Mouse (Mus musculus): Measurements from ENCODE around the gene Itpk1.
"Not testable (repeated sequence)": the region's sequence is repeated elsewhere in the genome, so short reads cannot be mapped to it uniquely, and the experiment has no call there.

Gene Itpk1

DNA sequence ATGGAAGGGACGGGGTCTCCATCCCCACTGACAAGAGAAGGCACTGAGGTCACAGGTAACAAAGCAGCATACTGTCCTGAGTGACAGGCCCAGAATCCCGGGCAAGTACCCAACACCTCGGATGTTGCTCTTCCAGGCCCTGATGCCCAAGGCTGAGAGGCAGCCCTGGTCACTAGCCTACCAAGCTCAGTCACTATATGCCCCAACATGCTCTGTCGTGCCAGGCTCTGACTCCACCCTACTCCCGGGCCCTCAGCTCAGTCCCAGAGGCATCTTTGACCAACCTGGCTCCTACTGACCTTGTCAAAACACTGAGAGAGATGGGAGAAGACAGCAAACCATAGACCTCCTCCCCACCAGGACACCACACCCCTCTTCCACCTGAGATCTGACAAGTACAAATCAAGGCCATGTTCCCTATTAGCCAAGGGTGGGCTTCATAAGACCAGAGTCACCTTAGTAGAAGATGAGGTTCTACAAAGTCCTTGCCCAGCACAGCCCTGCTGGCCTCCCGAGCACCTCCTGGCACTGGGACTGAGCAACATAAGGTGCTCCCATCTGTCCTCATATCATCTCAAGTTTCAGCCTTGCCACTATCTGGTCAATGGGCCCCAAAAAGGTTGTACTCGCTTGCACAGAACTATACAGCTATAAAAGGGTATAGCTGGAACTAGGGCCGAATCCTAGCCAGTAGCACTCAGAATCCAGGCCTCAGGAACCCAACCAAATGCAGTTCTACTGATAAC, 43.7 kb downstream of the Itpk1 start:
- DNase-seq (ENCODE audit: low spot score), result no peak

DNA sequence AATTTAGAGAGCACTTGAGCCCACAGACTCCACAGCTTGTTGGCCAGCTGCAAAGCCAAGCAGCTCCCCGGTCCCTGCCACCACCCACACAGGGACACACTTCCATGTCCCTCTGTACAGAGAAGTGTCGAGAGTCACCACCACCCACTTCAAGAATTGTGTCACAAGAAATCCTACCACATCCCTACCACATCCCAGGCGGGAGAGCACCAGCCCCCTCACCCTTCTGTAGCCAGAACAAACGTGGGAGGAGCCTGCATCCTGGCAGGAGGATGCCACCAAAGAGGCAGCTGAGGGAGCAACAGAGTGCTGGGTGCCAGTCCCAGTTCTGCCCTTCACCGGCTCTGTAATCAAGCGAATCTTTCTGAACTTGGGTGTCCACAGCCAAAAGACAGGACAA, 51.7 kb downstream of the Itpk1 start:
- DNase-seq (ENCODE audit: low spot score), result no peak

DNA sequence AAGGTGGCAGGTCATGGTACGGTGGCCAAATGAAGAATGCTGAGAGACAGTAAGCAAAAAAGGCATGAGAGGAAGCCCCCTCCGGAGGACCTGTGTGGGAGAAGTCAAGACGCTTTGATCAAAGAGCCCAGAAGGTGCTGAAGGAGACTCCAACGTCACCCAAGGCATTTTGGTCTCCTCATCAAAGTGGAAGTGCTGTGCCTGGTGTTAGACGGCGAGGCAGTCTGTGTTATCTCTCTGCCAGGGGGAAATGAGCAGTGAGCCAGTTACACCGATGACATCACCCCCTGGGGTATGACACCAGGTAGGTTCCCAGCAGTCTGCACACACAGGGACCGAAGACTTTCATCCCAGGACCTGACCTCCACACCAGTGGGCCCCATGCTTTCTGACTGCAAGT, 52.3 kb downstream of the Itpk1 start:
- no peak for DNase-seq (ENCODE audit: low spot score)

DNA sequence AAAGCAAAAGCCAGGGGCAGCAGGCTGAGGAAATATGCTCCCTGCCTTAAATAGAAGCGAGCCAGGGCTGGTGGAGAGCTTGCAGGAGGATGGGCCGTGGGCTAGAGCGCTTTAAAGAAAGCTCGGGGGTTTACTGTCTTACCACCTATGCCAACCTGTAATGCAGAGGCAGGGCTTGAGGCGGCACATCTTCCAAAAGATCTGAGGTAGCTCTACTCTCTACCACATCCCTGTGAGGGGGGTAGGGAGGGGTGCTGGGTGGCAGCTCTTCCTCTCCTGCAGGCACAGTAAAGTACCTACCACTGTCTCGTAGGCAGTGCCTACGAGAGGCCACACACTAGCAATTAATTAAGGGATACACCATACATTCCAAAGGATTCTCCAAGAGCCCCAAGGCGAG, 52.9 kb downstream of the Itpk1 start:
- no peak for DNase-seq (ENCODE audit: low spot score)

DNA sequence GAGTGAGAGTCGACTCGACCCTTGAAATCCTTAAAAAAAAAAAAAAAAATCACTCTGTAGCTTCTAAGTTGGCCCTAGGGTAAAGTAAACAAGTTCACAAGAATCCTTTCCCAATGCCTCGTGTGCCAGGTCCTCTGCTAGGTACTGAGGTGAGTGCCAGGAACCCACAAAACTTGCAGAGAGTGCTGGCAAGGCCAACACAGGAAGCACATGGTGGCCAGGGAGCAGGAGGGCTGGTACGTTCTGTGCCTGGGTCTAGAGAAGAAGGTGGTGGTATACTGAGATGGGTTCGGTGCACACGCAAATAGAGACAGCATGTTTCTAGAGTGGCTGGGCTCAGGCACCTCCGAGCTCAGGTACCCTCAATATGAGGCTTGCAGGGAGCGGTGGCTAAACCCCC, 53.3 kb downstream of the Itpk1 start:
- DNase-seq (ENCODE audit: low spot score), result no peak

DNA sequence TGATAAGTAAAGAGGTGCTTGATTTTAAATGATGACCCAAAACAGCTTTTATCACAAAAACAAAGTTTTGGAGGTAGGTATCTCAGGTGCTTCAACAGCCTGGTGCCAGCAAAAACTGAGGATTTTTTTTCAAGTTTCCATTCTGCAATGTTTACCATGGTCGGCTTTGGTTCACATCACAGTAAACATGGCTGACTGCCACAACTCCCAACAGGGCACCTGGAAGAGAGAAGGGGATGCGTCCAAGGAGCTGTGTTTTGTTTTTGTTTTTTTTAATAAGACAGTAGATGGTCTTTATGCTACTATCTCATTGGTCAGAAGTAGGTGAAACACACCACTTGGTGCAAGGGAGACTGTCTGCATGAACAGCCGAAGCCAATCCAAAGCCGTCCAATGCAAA, 54.1 kb downstream of the Itpk1 start:
- no peak for DNase-seq (ENCODE audit: low spot score)

DNA sequence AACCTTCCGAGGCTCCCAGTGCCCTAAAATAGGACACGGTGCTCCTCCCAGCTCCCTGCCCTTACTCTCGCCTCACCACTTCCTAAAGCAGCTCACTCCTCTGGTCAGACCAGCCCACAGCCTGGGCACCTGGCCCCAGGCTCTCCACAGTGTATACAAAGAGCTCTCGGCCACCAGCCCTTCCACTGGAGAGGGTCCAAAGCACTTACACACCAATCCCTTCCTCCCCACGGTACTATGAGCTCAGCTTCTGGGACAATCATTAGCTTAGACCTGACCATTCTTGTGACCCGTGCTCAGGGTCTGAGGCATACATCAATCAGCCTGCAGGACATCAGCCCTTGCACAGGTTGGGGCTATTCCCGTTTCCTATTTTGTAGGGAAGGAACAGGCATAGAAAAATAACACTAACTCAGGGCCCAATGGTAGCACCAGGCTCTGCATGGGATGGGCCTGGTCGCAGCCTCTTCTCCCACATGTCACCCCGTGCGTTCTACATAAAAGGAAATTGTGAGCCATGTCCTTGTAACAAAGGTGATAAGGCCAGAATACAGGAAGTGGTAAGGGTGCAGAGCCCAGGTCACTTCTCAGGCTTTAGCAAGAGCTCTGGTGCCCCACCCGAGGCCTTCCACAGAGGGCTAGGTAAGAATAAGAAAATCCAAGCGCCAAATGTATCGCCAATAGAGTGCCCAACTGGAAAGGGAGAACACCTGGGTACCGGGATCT, 56.7 kb downstream of the Itpk1 start:
- no peak for DNase-seq (ENCODE audit: low spot score)

DNA sequence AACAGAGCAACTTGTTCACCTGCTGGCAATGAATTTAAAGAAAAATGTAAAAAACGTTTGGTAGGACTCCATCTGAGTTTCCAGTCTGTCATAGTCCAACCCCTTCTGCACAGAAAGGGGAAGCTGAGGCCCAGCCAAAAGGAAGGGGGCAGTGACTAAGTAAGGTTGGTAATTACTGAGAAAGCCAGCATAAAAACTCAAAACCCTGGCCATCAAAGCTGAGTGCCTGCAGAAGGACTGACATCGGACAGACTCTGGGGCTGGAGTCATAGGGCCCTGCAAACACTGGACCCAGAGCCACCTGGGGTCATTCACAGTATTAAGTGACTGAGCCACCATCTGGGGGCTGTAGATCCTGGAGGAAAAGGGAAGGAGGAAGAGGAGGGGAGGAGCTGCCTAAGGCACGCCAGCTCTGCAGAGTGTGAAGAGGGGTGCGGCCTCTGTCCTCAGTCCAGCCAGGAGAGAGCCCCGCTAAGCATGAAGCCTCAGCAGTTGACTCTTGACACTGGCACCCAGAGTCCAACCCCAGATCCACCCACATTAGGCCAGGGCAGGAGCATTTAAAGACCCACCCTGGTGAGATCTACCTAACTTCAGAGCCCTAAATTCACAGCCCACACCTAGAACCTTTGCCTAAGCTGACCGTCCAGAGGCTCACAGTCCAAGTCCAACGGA, 58.0 kb downstream of the Itpk1 start:
- DNase-seq (ENCODE audit: low spot score), result no peak

DNA sequence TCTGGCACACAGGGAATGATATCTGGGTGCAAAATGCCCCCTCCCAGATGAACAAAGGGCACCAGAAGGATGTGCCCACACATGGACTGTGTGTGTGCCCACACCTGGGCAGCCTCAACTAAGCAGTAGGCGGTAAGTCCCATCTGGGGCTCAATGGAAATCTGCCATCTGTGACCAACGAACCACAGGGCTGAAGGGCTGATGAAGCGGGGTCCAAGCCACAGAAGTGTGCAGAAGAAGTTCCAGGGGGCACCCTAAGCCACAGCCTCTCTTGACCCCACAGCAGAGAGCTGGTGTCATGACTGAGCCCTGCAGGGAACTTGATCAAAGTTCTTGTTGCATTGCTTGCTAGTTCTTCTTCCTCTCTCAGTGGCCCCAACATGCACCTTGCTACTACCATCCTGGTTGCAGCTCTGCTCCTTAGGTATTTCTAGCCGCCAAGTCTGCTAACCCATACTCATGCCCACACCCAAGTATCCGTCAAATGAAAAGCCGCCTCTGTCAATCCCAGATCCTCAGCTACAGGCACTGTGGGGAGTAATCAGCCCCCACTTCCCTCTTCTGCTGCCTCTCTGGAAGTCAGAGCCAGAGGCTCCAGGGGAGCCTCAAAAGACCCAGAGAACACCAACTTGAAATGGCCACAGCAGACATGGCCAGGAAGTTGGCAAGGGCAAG, 58.7 kb downstream of the Itpk1 start:
- no peak for DNase-seq (ENCODE audit: low spot score)

DNA sequence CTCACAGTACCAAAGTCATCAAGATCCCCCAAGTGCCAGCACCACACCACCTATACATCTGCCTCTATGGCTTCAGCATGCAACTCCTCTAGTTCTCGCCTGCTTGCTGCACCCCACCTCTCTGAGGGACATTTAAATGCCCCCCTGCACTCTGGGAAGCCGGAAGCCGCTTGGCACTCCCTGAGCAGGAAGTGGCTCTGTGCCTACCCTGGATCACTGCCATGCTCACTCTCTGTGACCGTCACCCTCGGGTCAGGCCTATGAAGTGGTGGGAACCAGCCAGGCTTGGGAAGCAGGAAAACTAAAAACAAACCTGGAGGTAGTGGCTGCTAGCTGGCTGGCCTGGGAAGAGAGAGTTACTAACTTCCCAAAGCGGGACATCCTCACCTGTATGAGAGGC, 61.4 kb downstream of the Itpk1 start:
- DNase-seq (ENCODE audit: low spot score), result no peak

DNA sequence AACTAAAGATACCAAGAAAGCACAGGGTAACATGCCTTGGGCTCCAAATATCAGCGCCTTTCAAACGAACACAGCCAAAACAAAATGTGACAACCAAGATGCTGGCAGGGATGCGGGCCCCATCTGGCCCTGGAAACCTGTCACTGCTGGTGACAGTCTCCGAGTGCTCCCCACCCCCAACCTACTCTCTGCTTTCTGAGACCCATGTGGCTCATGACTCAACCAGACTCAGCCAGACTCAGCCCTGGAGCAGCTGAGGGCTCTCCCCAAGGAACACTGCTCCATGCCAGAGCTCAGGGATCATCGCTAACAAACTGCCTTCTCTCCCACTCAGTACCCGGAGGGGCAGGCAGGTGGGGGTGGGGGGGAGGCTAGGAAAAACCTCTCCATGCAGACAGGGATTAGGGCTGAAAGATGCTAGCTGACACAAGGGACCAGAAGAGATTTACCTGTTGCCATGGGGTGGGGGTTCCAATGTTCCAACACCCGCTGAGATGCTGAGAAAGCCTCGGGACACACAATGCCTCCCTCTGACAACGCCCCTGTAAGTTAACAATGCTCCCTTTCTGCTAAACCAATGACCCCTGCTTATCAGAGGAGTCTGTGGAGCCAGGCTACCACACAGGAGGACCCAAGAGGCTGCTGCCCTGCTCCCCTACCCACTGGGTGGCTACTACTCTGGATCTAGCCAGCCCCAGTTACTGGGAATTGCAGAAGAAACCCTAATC, 64.1 kb downstream of the Itpk1 start:
- peak; percentile 33 for DNase-seq (ENCODE audit: low spot score)

DNA sequence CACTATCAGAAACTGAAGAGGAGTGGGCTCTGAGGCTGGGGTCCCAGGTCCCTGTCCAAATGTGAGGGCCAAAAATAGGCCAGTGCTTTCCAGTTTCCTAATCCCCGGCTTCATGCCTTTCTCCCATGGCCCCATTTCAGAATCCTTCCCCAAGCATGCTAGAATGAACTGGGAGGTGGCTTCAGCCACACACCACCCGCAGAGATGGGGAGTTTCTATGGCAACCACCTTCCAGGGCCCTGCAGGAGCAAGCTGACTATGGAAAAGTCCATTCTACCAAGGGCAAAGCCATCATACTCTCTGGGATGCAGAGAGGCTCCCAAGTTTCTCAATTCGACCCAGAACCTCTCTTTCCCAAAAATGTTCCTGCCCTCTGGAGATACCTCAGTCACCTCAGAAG, 65.9 kb downstream of the Itpk1 start:
- DNase-seq (ENCODE audit: low spot score), result no peak

DNA sequence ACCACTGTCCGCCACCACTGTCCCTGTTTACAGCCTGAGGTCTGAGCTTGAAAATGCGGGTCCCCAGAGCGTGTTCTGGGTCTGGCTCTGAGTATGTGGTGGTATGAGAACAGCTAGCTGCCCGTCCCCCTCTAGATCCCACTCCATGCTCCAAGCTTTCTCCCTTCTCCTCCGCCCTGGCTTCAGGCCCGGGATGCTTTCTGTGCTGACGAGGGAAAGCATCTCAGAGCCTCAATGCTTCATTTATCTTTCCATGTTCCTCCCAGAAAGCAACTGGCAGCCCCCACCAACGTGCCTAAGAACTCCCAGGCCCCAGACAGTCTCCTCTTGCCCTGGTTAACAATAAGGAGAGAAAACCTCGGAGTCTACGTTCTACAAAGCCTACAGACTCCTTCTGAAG, 67.5 kb downstream of the Itpk1 start:
- no peak for DNase-seq (ENCODE audit: low spot score)

DNA sequence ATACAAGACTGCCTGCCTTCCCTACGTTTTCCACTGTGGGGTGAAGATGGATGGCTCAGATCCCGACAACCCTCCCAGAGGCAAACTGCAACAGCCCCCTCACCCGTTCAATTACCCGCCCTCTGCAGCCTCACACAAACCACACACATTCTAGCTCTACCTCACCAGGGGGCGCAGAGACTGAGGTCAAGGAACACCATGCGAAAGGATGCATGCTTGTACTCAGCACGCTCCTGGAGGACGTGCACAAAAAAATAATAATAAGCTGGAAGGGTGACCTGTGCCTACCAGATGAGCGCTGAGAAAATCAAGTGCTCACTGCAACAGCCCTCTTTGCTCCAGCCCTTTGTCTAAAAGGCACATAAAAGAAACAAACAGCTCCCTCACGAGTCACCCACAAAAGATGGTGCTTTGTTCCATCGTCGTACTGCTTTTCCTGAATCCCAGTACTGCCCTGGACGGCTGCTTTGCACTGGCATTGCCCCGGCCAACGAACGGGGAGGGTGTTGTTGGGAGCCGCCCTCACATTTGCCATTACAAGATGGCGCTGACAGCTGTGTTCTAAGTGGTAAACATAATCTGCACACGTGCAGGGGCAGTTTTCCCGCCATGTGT, 70.2 kb downstream of the Itpk1 start:
- no peak for DNase-seq (ENCODE audit: low spot score)

DNA sequence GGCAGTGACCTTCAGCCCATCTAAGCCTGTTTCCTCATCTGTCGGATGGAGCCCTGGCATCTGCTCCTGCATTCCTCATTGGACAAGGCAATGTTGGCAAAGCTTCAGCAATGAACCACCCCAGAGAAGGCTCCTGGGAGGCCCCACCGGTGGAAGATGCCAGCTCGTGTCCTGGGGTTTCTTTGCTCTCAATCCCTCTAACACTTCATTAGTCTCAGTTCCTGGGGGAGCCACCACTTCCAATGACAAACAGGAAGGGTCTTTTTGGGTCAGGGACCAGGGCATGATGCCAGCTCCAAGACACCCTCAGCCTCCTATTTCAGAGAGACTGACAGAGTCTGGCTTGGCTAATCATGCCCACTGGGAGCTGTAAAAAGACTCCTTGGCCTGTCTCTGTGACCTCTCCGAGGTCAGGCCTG, 71.6 kb downstream of the Itpk1 start:
- DNase-seq (ENCODE audit: low spot score), result no peak

DNA sequence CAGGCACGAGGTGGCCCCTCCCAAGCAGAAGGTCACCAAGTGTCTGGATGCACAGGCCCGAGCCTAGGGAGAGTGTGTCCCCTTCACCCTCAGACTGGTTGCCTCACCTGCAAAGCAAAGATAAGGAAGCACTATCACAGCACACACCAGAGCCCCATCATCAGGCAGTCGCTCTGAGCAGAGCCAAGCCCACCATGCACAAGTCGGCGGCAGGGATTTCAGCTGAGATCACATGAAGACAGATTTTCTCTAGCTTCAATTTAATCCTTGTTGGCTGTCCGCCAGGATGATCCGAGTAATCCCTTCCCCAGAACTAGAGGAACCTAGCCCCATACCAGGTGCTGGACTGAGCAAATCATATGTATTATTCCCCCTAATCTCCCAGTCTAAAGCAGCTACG, 73.0 kb downstream of the Itpk1 start:
- DNase-seq (ENCODE audit: low spot score), result no peak

DNA sequence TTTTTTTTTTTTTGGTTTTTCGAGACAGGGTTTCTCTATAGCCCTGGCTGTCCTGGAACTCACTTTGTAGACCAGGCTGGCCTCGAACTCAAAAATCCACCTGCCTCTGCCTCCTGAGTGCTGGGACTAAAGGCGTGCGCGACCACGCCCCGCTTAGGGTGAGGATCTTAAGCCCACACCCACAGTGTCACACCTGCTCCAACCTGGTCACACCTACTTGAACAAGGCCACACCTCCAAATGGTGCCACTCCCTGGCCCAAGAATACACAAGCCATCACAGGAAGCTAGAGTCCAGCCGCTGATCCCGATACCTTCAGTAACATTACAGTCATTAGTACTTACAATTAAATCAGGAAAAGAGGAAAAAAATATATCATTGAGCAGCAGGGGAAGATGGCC, 74.3 kb downstream of the Itpk1 start:
- not testable (repeated sequence) for DNase-seq (ENCODE audit: low spot score)

DNA sequence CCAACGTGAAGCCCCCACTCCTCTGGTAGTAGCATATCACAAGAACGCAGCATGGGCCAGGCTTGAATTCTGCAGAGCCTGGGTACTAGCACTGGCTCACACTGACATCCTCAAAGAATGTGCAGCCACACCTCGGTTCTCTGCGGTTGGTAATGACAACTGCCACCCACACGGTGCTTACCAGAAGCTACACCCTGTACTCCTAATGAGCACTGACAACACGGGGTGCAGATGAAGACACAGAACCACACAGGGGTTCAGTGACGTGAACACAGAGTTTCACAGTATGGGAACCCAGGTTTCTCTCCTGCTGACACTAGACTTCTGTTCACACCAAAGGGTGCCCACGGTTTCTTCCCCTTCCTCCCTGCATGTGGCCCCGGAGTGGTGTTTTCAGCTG, 76.5 kb downstream of the Itpk1 start:
- no peak for DNase-seq (ENCODE audit: low spot score)

DNA sequence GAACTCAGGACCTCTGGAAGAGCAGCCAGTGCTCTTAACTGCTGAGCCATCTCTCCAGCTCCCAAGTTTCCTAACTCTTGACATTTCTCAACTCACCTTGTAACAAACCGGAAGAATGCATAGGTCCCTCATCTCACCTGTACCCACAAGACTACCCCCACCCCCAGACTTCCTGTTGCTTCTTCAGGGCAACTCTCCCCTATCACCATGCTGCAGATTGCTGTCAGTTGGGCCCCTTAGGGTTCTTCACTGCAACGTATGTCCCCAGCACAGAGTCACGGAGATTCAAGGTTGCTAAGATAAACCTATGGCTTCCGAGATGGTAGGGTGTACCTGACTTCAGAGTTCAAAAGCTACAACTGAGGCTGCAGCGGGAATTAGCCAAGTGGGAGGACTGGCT, 77.2 kb downstream of the Itpk1 start:
- DNase-seq (ENCODE audit: low spot score), result no peak

DNA sequence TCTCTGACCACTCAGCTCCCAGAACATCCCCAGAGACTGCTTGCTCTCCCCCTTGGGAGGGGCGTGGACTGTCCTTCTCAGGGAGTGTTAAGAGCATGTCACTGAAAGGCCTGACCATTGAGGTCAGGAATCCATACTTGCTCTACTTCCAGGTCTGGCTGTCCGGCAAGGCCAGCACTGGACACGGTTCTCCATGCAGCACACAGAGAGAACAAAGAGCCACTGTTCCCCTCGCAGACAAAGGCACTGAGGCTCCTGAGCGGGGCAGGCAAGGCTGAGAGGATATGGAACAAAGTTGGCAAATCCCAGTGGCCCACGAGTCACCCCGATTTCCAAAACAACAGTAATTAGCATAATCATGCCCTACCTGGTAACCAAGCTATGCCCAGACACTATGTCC, 77.9 kb downstream of the Itpk1 start:
- DNase-seq (ENCODE audit: low spot score), result peak; percentile 23

DNA sequence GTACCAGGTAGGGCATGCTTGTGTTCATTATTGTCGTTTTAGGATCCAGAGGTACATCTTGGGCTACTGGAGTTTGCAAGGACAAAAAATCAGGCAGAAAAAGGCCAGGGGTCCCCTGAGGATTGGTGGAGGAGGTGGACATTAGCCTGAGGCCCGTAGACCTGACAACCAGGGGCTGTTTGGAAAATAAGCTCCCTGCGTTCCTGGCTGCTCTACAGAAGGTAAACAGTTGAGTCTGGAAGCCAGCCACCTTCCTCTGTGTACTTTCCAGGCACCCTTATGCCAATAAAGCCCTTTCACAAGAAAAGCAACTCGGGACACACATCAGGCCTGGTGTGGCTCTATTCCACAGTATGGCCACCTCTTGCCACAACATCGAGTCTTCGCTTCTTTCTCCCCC, 79.0 kb downstream of the Itpk1 start:
- no peak for DNase-seq (ENCODE audit: low spot score)

DNA sequence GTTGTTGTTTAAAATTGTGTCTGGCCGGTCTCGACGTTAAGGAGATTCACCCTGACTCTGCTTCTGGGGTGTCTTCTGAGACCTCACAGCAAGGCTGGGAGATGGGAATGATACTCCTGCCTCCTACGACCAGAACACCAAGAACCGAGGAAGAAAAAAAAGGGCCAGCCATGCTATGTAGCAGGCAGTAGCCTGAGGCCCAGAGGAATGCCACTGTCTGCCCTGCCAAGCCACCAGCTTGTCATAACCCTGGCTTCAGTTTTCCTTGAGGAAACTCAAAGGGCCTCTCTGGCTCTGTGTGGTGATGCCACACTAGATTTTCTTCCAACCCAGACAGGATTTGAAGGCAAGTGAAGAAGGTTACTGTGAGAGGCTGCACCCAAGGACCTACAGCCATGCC, 79.6 kb downstream of the Itpk1 start:
- DNase-seq (ENCODE audit: low spot score), result no peak

Data from embryo, embryonic 10.5 days (tissue).